Mouse (Mus musculus): ENCODE measurements at regions not wholly inside any gene's neighbourhood (a gene's known extent, or its start where the extent isn't known, plus 50 kb on each side); places are given as distances from the start of the nearest gene placed in this dataset.

- H3K79me2 ChIP-seq (ENCODE audit: control insufficient read depth, insufficient read depth, low read length) = no peaks in the 10 kb centered on the region
- no peaks in the 10 kb centered on the region for H3K4me1 ChIP-seq (ENCODE audit: control insufficient read depth, insufficient read depth, low read length)
- DNase-seq (ENCODE audit: extremely low read depth, low read depth, low spot score) = no peak
- no peak overlapping the region for H3K4me3 ChIP-seq (ENCODE audit: insufficient read depth, low read depth, low read length)
- no peak overlapping the region for H3K9ac ChIP-seq (ENCODE audit: low read depth, low read length)
- TF ChIP-seq CTCF (IDR thresholded peaks at IDR 0.05; ENCODE audit: low read depth, low read length) (no peak), POLR2A (IDR thresholded peaks at IDR 0.05; ENCODE audit: extremely low read depth, insufficient read depth, low read length) (no peak)
- WGBS = 83% methylated on average over 3 of the region's 3 CpGs
- H3K27ac ChIP-seq (replicated peaks; ENCODE audit: insufficient read depth, low read depth, low read length) = no peak overlapping the region
- no peaks in the 10 kb centered on the region for H3K27me3 ChIP-seq (ENCODE audit: control insufficient read depth, insufficient read depth, low read length)
- H3K36me3 ChIP-seq (ENCODE audit: control insufficient read depth, insufficient read depth, low read length) = no peaks in the 10 kb centered on the region
These were observed 103.0 kb upstream of the Ttc29 start for GRCm38 (mm10) chr8:78110003-78110649.

- H3K27me3 ChIP-seq (ENCODE audit: control insufficient read depth, insufficient read depth, low read length) = no peaks in the 10 kb centered on the region
- no peak overlapping the region for H3K9ac ChIP-seq (ENCODE audit: low read depth, low read length)
- DNase-seq (ENCODE audit: extremely low read depth, low read depth, low spot score) = no peak
- TF ChIP-seq POLR2A (IDR thresholded peaks at IDR 0.05; ENCODE audit: extremely low read depth, insufficient read depth, low read length) (no peak), CTCF (IDR thresholded peaks at IDR 0.05; ENCODE audit: low read depth, low read length) (no peak)
- no peaks in the 10 kb centered on the region for H3K4me1 ChIP-seq (ENCODE audit: control insufficient read depth, insufficient read depth, low read length)
- H3K79me2 ChIP-seq (ENCODE audit: control insufficient read depth, insufficient read depth, low read length) = no peaks in the 10 kb centered on the region
- no peak overlapping the region for H3K27ac ChIP-seq (replicated peaks; ENCODE audit: insufficient read depth, low read depth, low read length)
- 56% methylated on average over 12 of the region's 12 CpGs for WGBS
- H3K4me3 ChIP-seq (ENCODE audit: insufficient read depth, low read depth, low read length) = no peak overlapping the region
- no peaks in the 10 kb centered on the region for H3K36me3 ChIP-seq (ENCODE audit: control insufficient read depth, insufficient read depth, low read length)
These were observed 100.0 kb upstream of the Ttc29 start for GRCm38 (mm10) chr8:78113105-78113504.

GRCm38 (mm10) chr8:78114512-78114911 is 98.6 kb upstream of the Ttc29 start:
- TF ChIP-seq POLR2A (IDR thresholded peaks at IDR 0.05; ENCODE audit: extremely low read depth, insufficient read depth, low read length) (no peak), CTCF (IDR thresholded peaks at IDR 0.05; ENCODE audit: low read depth, low read length) (no peak)
- Histone ChIP-seq H3K4me3 (ENCODE audit: insufficient read depth, low read depth, low read length) (no peak overlapping the region), H3K9ac (ENCODE audit: low read depth, low read length) (no peak overlapping the region), H3K4me1 (ENCODE audit: control insufficient read depth, insufficient read depth, low read length) (no peaks in the 10 kb centered on the region), H3K27me3 (ENCODE audit: control insufficient read depth, insufficient read depth, low read length) (no peaks in the 10 kb centered on the region), H3K79me2 (ENCODE audit: control insufficient read depth, insufficient read depth, low read length) (no peaks in the 10 kb centered on the region), H3K27ac (replicated peaks; ENCODE audit: insufficient read depth, low read depth, low read length) (no peak overlapping the region), H3K36me3 (ENCODE audit: control insufficient read depth, insufficient read depth, low read length) (no peaks in the 10 kb centered on the region)
- WGBS = 48% methylated on average over 4 of the region's 4 CpGs
- no peak for DNase-seq (ENCODE audit: extremely low read depth, low read depth, low spot score)

- Histone ChIP-seq H3K4me1 (ENCODE audit: control insufficient read depth, insufficient read depth, low read length) (no peaks in the 10 kb centered on the region), H3K27me3 (ENCODE audit: control insufficient read depth, insufficient read depth, low read length) (no peaks in the 10 kb centered on the region), H3K79me2 (ENCODE audit: control insufficient read depth, insufficient read depth, low read length) (no peaks in the 10 kb centered on the region), H3K27ac (replicated peaks; ENCODE audit: insufficient read depth, low read depth, low read length) (no peak overlapping the region), H3K9ac (ENCODE audit: low read depth, low read length) (no peak overlapping the region), H3K4me3 (ENCODE audit: insufficient read depth, low read depth, low read length) (no peak overlapping the region), H3K36me3 (ENCODE audit: control insufficient read depth, insufficient read depth, low read length) (no peaks in the 10 kb centered on the region)
- no peak for TF ChIP-seq CTCF (IDR thresholded peaks at IDR 0.05; ENCODE audit: low read depth, low read length)
- TF ChIP-seq POLR2A (IDR thresholded peaks at IDR 0.05; ENCODE audit: extremely low read depth, insufficient read depth, low read length) = no peak
- DNase-seq (ENCODE audit: extremely low read depth, low read depth, low spot score) = no peak
These were observed 95.9 kb upstream of the Ttc29 start for GRCm38 (mm10) chr8:78117191-78117590.

- H3K27ac ChIP-seq (replicated peaks; ENCODE audit: insufficient read depth, low read depth, low read length) = no peak overlapping the region
These were observed 94.6 kb upstream of the Ttc29 start for GRCm38 (mm10) chr8:78118493-78118892.

GRCm38 (mm10) chr8:78119682-78120081 is 93.4 kb upstream of the Ttc29 start:
- Histone ChIP-seq H3K4me3 (ENCODE audit: insufficient read depth, low read depth, low read length) (no peak overlapping the region), H3K9ac (ENCODE audit: low read depth, low read length) (no peak overlapping the region), H3K4me1 (ENCODE audit: control insufficient read depth, insufficient read depth, low read length) (no peaks in the 10 kb centered on the region), H3K79me2 (ENCODE audit: control insufficient read depth, insufficient read depth, low read length) (no peaks in the 10 kb centered on the region), H3K27ac (replicated peaks; ENCODE audit: insufficient read depth, low read depth, low read length) (no peak overlapping the region), H3K27me3 (ENCODE audit: control insufficient read depth, insufficient read depth, low read length) (no peaks in the 10 kb centered on the region), H3K36me3 (ENCODE audit: control insufficient read depth, insufficient read depth, low read length) (no peaks in the 10 kb centered on the region)
- TF ChIP-seq CTCF (IDR thresholded peaks at IDR 0.05; ENCODE audit: low read depth, low read length) (no peak), POLR2A (IDR thresholded peaks at IDR 0.05; ENCODE audit: extremely low read depth, insufficient read depth, low read length) (no peak)
- 80% methylated on average over 11 of the region's 11 CpGs for WGBS
- no peak for DNase-seq (ENCODE audit: extremely low read depth, low read depth, low spot score)

More at GRCm38 (mm10) chr8:78118493-78118892, 94.6 kb upstream of the Ttc29 start:
- H3K4me1 ChIP-seq (ENCODE audit: control insufficient read depth, insufficient read depth, low read length) = no peaks in the 10 kb centered on the region
- H3K4me3 ChIP-seq (ENCODE audit: insufficient read depth, low read depth, low read length) = no peak overlapping the region
- TF ChIP-seq CTCF (IDR thresholded peaks at IDR 0.05; ENCODE audit: low read depth, low read length) = no peak
- TF ChIP-seq POLR2A (IDR thresholded peaks at IDR 0.05; ENCODE audit: extremely low read depth, insufficient read depth, low read length) = no peak
- WGBS = 82% methylated on average over 9 of the region's 9 CpGs
- DNase-seq (ENCODE audit: extremely low read depth, low read depth, low spot score) = no peak
- no peak overlapping the region for H3K9ac ChIP-seq (ENCODE audit: low read depth, low read length)
- H3K79me2 ChIP-seq (ENCODE audit: control insufficient read depth, insufficient read depth, low read length) = no peaks in the 10 kb centered on the region
- no peaks in the 10 kb centered on the region for H3K27me3 ChIP-seq (ENCODE audit: control insufficient read depth, insufficient read depth, low read length)
- no peaks in the 10 kb centered on the region for H3K36me3 ChIP-seq (ENCODE audit: control insufficient read depth, insufficient read depth, low read length)
